Mouse (Mus musculus) frontal cortex, postnatal 10 days (tissue): ENCODE data around the gene Gga1.
"Not testable (repeated sequence)": the region's sequence is repeated elsewhere in the genome, so short reads cannot be mapped to it uniquely, and the experiment has no call there.

Experiments
- DNase-seq, 2 experiments: peaks; one replicate each; pipeline ENCODE4 v3.0.0; 2022; ENCODE audit warnings: low spot score in 2 of 2, mixed read lengths in 1 of 2

The Gga1 gene

GRCm38 (mm10) chr15:78875537-78875936 is 1.5 kb upstream of the Gga1 start:
- no peak for DNase-seq

- peak; percentile 77 to 82 for DNase-seq
Measured at GRCm38 (mm10) chr15:78876258-78876696, 713 bp upstream of the Gga1 start.

GRCm38 (mm10) chr15:78877810-78878390 is 910 bp downstream of the Gga1 start:
- no peak for DNase-seq

- not testable (repeated sequence) for DNase-seq
Measured at GRCm38 (mm10) chr15:78878792-78879516, 2.0 kb downstream of the Gga1 start.

GRCm38 (mm10) chr15:78880432-78880831 is 3.4 kb downstream of the Gga1 start:
- DNase-seq, result no peak

- no peak for DNase-seq
Measured at GRCm38 (mm10) chr15:78881828-78882227, 4.8 kb downstream of the Gga1 start.

GRCm38 (mm10) chr15:78889401-78889853 is 12.4 kb downstream of the Gga1 start:
- no peak for DNase-seq

- DNase-seq, result no peak
Measured at GRCm38 (mm10) chr15:78892440-78892839, 15.4 kb downstream of the Gga1 start.

GRCm38 (mm10) chr15:78894726-78895125 is 17.7 kb downstream of the Gga1 start:
- DNase-seq, result no peak

GRCm38 (mm10) chr15:78895741-78896140 is 18.8 kb downstream of the Gga1 start:
- no peak for DNase-seq

GRCm38 (mm10) chr15:78896149-78896548 is 19.2 kb downstream of the Gga1 start:
- DNase-seq, result no peak

- DNase-seq, result no peak
Measured at GRCm38 (mm10) chr15:78897488-78897887, 20.5 kb downstream of the Gga1 start.

- DNase-seq, result no peak
Measured at GRCm38 (mm10) chr15:78898507-78899001, 21.6 kb downstream of the Gga1 start.

- DNase-seq, result no peak
Measured at GRCm38 (mm10) chr15:78899409-78899739, 22.4 kb downstream of the Gga1 start, which contains the start of gene Gm49510. TSS of gene Gm49510 (plus strand) at chr15:78899667.

GRCm38 (mm10) chr15:78899740-78900584 is 23.0 kb downstream of the Gga1 start, which contains the start of gene Sh3bp1:
TSS of gene Sh3bp1 (plus strand) at chr15:78899768.
- peak in 1 of 2 experiments; percentile 53 for DNase-seq

- DNase-seq, result no peak
Measured at GRCm38 (mm10) chr15:78900585-78901421, 23.8 kb downstream of the Gga1 start.

- DNase-seq, result no peak
Measured at GRCm38 (mm10) chr15:78901422-78901789, 24.4 kb downstream of the Gga1 start.

- peak in 1 of 2 experiments; percentile 75 for DNase-seq
Measured at GRCm38 (mm10) chr15:78903243-78903642, 26.3 kb downstream of the Gga1 start.

GRCm38 (mm10) chr15:78908399-78908798 is 31.4 kb downstream of the Gga1 start:
- DNase-seq, result no peak

- no peak for DNase-seq
Measured at GRCm38 (mm10) chr15:78908982-78909381, 32.0 kb downstream of the Gga1 start.

- DNase-seq, result no peak
Measured at GRCm38 (mm10) chr15:78912040-78912439, 35.0 kb downstream of the Gga1 start.
